Mouse (Mus musculus) heart, embryonic 16.5 days (tissue): Measurements from ENCODE around the gene Zfp217. TPM values are rescaled to one million over a fixed set of nuclear protein-coding genes. Genes with fewer than 3 reads are reported as not detected.
A peak's percentile ranks its signal among the peaks of the same experiment; 100 is the strongest.

ENCODE experiments used
- ATAC-seq: fragments of 200-750 bp; cut with Nextera tagmentation; replicated peaks from 2 replicates; pipeline ENCODE4 v1.8.0; 2017; ENCODE audit warnings: moderate number of reproducible peaks; ENCODE audit not compliant: insufficient read depth, low FRiP score; ENCODE audit errors: extremely low read depth
- H3K27ac ChIP-seq: fragments of 300-500 bp; sonication (generic); 2 replicates; pipeline ENCODE4 v1.5.1; 2014; ENCODE audit warnings: mild to moderate bottlenecking, low read length, control low read depth, moderate library complexity
- H3K27me3 ChIP-seq: fragments of 300-500 bp; sonication (generic); 2 replicates; pipeline ENCODE4 v1.6.1; 2014; ENCODE audit warnings: low read length, mixed read lengths; ENCODE audit not compliant: control insufficient read depth, insufficient read depth
- H3K36me3 ChIP-seq: fragments of 300-500 bp; sonication (generic); 2 replicates; pipeline ENCODE4 v1.6.1; 2014; ENCODE audit not compliant: control insufficient read depth, insufficient read depth
- H3K4me1 ChIP-seq: fragments of 300-500 bp; sonication (generic); 2 replicates; pipeline ENCODE4 v1.6.1; 2014; ENCODE audit warnings: low read length, mixed read lengths; ENCODE audit not compliant: control insufficient read depth, insufficient read depth
- H3K4me2 ChIP-seq: fragments of 300-500 bp; sonication (generic); 2 replicates; pipeline ENCODE4 v1.6.1; 2014; ENCODE audit warnings: low read depth, mild to moderate bottlenecking, control low read depth, low read length
- H3K4me3 ChIP-seq: fragments of 300-500 bp; sonication (generic); 2 replicates; pipeline ENCODE4 v1.5.1; 2014; ENCODE audit warnings: mild to moderate bottlenecking, control low read depth, low read length
- H3K9ac ChIP-seq: fragments of 300-500 bp; sonication (generic); 2 replicates; pipeline ENCODE4 v1.6.1; 2014; ENCODE audit warnings: low read length, control low read depth
- H3K9me3 ChIP-seq: fragments of 300-500 bp; sonication (generic); replicated peaks from 2 replicates; pipeline ENCODE4 v1.6.1; 2016; ENCODE audit warnings: low read length; ENCODE audit not compliant: control insufficient read depth
- WGBS: fragments of 180-500 bp; shearing (Covaris S2); extraction: QIAGEN DNeasy Blood & Tissue Kit; methylation state at CpG from one replicate; pipeline ENCODE4 v1.1.7; 2014; 5-methylcytosine and 5-hydroxymethylcytosine counted together
- polyA plus RNA-seq: library from polyadenylated mRNA; unstranded; fragments of >200 nt; fragmentation: Nextera tagmentation; extraction: Ambion mirVana; gene quantifications from 2 replicates; pipeline ENCODE4 v1.2.1, GENCODE M21; 2015

Gene Zfp217
- polyA plus RNA-seq, 1 experiment from 2014 or later = 3.6 TPM

GRCm38 (mm10) chr2:170143861-170144260, 4.0 kb downstream of the Zfp217 start:
- no peak overlapping the region for H3K4me2 ChIP-seq
- peaks cover 11% of the 10 kb centered on the region for H3K4me1 ChIP-seq
- WGBS = 27% methylated on average over 3 of the region's 3 CpGs
- ATAC-seq = no peak
- H3K9me3 ChIP-seq = no peaks in the 10 kb centered on the region
- H3K9ac ChIP-seq = no peak overlapping the region
- no peaks in the 10 kb centered on the region for H3K27me3 ChIP-seq
- no peak overlapping the region for H3K27ac ChIP-seq
- no peak overlapping the region for H3K4me3 ChIP-seq
- no peaks in the 10 kb centered on the region for H3K36me3 ChIP-seq

GRCm38 (mm10) chr2:170142542-170142941, 5.4 kb downstream of the Zfp217 start:
- Histone ChIP-seq H3K9me3 (no peaks in the 10 kb centered on the region), H3K27me3 (no peaks in the 10 kb centered on the region), H3K27ac (no peak overlapping the region), H3K4me1 (peaks cover 3% of the 10 kb centered on the region; the same call in 1 of the 2 replicates), H3K4me2 (no peak overlapping the region), H3K36me3 (no peaks in the 10 kb centered on the region), H3K4me3 (no peak overlapping the region), H3K9ac (no peak overlapping the region)
- ATAC-seq = no peak
- 89% methylated on average over 10 of the region's 10 CpGs for WGBS

- WGBS = 93% methylated on average over 5 of the region's 5 CpGs
- Histone ChIP-seq H3K4me1 (no peaks in the 10 kb centered on the region), H3K27me3 (no peaks in the 10 kb centered on the region), H3K9me3 (no peaks in the 10 kb centered on the region), H3K36me3 (no peaks in the 10 kb centered on the region), H3K4me3 (no peak overlapping the region), H3K9ac (no peak overlapping the region), H3K4me2 (no peak overlapping the region), H3K27ac (no peak overlapping the region)
- no peak for ATAC-seq
Measured at GRCm38 (mm10) chr2:170141481-170141880, 6.4 kb downstream of the Zfp217 start.

- WGBS = 70% methylated on average over 9 of the region's 9 CpGs
- Histone ChIP-seq H3K4me2 (no peak overlapping the region), H3K9me3 (no peaks in the 10 kb centered on the region), H3K9ac (no peak overlapping the region), H3K4me1 (peaks cover 2% of the 10 kb centered on the region; the same call in 1 of the 2 replicates), H3K4me3 (no peak overlapping the region), H3K27me3 (no peaks in the 10 kb centered on the region), H3K27ac (no peak overlapping the region), H3K36me3 (no peaks in the 10 kb centered on the region)
- ATAC-seq = no peak
Measured at GRCm38 (mm10) chr2:170139411-170140046, 8.4 kb downstream of the Zfp217 start.

- H3K27ac ChIP-seq = no peak overlapping the region
- no peaks in the 10 kb centered on the region for H3K36me3 ChIP-seq
- no peaks in the 10 kb centered on the region for H3K27me3 ChIP-seq
- H3K4me1 ChIP-seq = peaks cover 10% of the 10 kb centered on the region
- no peak overlapping the region for H3K4me3 ChIP-seq
- ATAC-seq = no peak
- H3K4me2 ChIP-seq = no peak overlapping the region
- no peak overlapping the region for H3K9ac ChIP-seq
- no peaks in the 10 kb centered on the region for H3K9me3 ChIP-seq
- 46% methylated on average over 3 of the region's 3 CpGs for WGBS
Measured at GRCm38 (mm10) chr2:170136928-170137327, 11.0 kb downstream of the Zfp217 start.

GRCm38 (mm10) chr2:170135820-170136219, 12.1 kb downstream of the Zfp217 start:
- H3K36me3 ChIP-seq = no peaks in the 10 kb centered on the region
- ATAC-seq = no peak
- WGBS = 83% methylated on average over 6 of the region's 6 CpGs
- no peak overlapping the region for H3K27ac ChIP-seq
- no peak overlapping the region for H3K9ac ChIP-seq
- H3K4me1 ChIP-seq = peaks cover 10% of the 10 kb centered on the region
- no peaks in the 10 kb centered on the region for H3K9me3 ChIP-seq
- no peaks in the 10 kb centered on the region for H3K27me3 ChIP-seq
- no peak overlapping the region for H3K4me3 ChIP-seq
- no peak overlapping the region for H3K4me2 ChIP-seq

GRCm38 (mm10) chr2:170134026-170134690, 13.7 kb downstream of the Zfp217 start:
- Histone ChIP-seq H3K27ac (peak overlapping the region; percentile 92), H3K36me3 (no peaks in the 10 kb centered on the region), H3K9me3 (no peaks in the 10 kb centered on the region), H3K4me3 (peak overlapping the region; percentile 61), H3K9ac (peak overlapping the region; percentile 83), H3K27me3 (no peaks in the 10 kb centered on the region), H3K4me1 (peaks cover 14% of the 10 kb centered on the region), H3K4me2 (peak overlapping the region; percentile 77)
- WGBS = 14% methylated on average over 12 of the region's 12 CpGs
- ATAC-seq = no peak

GRCm38 (mm10) chr2:170133093-170133731, 14.7 kb downstream of the Zfp217 start:
- ATAC-seq = peak; percentile 8; the same call in 1 of the 2 replicates
- WGBS = under 1% methylated on average over 28 of the region's 28 CpGs
- Histone ChIP-seq H3K4me1 (peaks cover 23% of the 10 kb centered on the region), H3K27me3 (no peaks in the 10 kb centered on the region), H3K27ac (peak overlapping the region; percentile 92), H3K4me2 (peak overlapping the region; percentile 77), H3K4me3 (peak overlapping the region; percentile 61), H3K36me3 (no peaks in the 10 kb centered on the region), H3K9ac (peak overlapping the region; percentile 83), H3K9me3 (no peaks in the 10 kb centered on the region)

- Histone ChIP-seq H3K9ac (peak overlapping the region; percentile 83), H3K27ac (peak overlapping the region; percentile 92), H3K27me3 (no peaks in the 10 kb centered on the region), H3K4me2 (peak overlapping the region; percentile 77), H3K36me3 (no peaks in the 10 kb centered on the region), H3K9me3 (no peaks in the 10 kb centered on the region), H3K4me1 (peaks cover 28% of the 10 kb centered on the region), H3K4me3 (peak overlapping the region; percentile 61)
- WGBS = 1% methylated on average over 3 of the region's 3 CpGs
- ATAC-seq = no peak
Measured at GRCm38 (mm10) chr2:170132716-170133092, 15.2 kb downstream of the Zfp217 start.
